Mouse (Mus musculus) kidney, postnatal 25 days (tissue): ENCODE results near the gene Gars.

Experiments
- DNase-seq, 2 experiments: peaks; one replicate each; pipeline ENCODE4 v3.0.0; 2021; ENCODE audit warnings: mixed read lengths in 2 of 2

Gene Gars

DNA sequence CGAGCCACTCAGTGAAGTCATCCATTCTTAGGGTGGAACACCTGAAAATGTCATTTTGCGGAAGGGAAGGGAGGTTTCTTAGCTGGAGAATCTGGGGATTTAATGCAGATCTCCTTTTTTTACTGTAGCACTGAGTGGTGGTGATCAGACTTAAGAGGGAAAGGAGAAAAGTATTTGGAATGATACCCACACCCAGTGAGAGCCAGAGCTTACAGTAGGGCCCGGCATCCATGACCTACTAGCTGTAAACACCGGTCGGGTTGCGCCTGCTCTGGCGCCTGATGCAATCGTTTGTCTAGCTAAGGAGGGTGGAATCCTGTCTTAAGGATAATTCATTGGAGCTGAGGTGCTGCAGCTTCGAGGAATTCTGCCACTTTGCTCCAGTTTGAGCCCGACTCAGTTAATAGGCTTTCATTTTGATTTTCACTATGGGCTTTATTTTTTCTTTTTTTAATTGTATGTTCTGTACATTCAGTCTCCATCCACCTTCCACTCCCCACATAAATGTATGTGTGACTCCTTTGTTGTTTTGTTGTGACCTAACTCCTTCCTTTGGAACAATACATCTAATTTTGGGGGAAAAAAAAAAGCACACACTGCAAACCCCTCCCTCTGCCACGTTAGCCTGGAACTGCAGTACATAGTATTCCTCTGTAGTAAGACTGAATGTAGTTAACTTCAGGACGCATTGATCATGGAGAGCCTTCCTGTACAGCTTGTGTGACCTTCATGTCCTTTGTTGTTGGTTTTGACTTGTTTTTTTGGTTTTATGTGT, 1.1 kb downstream of the Gars start:
- peak in 1 of 2 experiments; percentile 41 for DNase-seq

DNA sequence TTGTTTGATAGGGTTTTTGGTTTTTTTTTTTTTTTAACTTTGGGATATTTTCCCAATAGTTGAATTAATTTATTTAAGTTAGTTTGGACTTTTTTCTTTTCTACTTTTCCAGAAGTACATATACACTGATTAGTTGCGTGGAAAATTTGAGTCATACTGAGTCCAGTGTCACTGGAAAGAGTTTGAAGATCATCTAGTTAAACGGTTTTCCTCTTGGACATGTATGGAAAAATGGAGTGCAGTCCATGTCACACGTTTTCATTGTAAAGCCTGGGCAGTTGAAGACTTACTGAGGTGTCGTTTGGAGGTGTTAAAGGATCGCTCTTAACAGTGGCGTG, 1.6 kb downstream of the Gars start:
- DNase-seq, result no peak

GRCm38 (mm10) chr6:55040031-55040430, 2.2 kb downstream of the Gars start:
- DNase-seq, result no peak

DNA sequence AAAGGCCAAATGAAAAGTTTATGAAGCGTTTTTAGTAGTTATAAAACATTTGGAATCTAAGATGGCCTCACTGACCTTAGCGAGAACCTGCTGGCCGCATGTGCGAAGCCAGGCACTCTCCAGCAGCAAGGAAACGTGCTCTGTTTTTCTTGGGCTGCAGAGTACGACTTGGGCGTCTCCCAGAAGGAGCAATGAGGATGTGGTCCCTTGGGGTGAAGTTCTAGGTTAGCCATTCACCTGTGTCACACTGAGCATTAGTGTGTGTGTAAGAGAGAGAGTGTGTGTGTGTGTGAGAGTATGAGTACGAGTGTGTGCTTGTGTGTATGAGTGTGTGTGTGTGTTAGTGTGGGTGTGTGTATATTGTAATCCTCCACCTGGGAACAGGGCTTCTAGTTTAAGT, 5.4 kb downstream of the Gars start:
- no peak for DNase-seq

DNA sequence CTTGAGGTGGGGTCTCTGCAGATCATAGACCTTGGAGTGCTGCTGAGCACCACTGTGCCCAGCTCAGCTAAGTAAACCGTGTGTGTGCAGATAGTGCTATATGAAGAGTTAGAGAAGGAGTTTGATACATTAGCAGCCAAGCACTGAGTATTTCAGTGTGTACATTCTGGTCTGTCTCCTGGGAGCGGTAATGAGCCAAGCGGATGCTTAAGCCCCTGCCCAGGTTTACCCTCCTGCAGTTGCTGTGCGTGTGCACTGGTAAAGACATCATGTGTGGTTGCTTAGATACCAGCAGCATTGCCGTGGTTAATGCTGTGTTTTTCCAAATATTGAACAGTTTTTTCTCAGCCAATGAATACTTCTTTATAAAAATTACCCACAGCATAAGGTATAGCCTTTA, 6.7 kb downstream of the Gars start:
- DNase-seq, result no peak

DNA sequence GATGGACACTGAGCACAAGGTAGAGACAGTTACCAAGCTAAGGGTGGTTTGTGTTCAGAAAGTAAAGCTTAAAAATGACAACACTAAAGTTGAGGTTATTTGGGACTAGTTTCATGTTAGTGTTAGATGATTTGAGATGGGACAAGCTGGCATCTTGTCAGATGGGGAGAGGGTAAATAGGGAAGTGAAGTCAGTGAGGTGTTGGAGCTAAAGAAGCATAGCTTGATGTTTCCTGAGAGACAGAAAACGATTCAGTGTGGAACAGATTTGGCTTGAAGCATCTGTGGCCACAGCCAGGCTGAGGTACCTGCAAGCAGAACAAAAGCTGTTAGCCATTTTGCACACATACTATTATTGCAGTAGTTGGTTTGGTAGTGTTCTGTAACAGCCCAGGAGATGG, 7.5 kb downstream of the Gars start:
- DNase-seq, result no peak

- no peak for DNase-seq
These were observed 11.4 kb downstream of the Gars start for GRCm38 (mm10) chr6:55049186-55049585.

- no peak for DNase-seq
These were observed 16.7 kb downstream of the Gars start for GRCm38 (mm10) chr6:55054491-55054890.

- no peak for DNase-seq
These were observed 19.6 kb downstream of the Gars start for GRCm38 (mm10) chr6:55057427-55057826.

- DNase-seq, result no peak
These were observed 22.5 kb downstream of the Gars start for GRCm38 (mm10) chr6:55060241-55060825.

DNA sequence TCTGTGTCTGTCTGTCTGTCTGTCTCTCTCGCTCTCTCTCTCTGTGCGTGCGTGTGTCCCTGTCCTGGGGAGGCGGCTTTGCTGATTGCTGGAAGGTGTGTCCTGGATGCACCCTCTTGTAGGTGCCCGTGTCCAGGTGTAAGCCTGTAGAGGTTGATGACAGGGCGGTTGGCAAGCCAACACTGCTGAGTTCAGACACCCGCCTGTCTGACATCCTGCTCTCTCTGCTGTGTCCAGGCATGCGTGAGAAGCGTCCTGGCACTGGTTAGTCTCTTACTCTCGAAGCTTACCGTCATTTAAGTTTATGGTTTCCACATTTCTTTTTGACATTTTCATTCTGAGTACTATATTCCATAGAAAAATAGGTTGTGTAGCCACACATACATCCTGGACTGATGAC, 23.5 kb downstream of the Gars start:
- DNase-seq, result no peak

- DNase-seq, result no peak
These were observed 24.4 kb downstream of the Gars start for GRCm38 (mm10) chr6:55062200-55062599.

GRCm38 (mm10) chr6:55063793-55064476, 26.1 kb downstream of the Gars start:
- DNase-seq, result no peak

GRCm38 (mm10) chr6:55064477-55064827, 26.6 kb downstream of the Gars start:
- DNase-seq, result no peak

- no peak for DNase-seq
These were observed 28.1 kb downstream of the Gars start for GRCm38 (mm10) chr6:55065903-55066302.

- DNase-seq, result no peak
These were observed 38.9 kb downstream of the Gars start for GRCm38 (mm10) chr6:55076561-55077255.

GRCm38 (mm10) chr6:55081379-55081778, 43.6 kb downstream of the Gars start:
- no peak for DNase-seq

GRCm38 (mm10) chr6:55082261-55083051, 44.6 kb downstream of the Gars start:
- no peak for DNase-seq

DNA sequence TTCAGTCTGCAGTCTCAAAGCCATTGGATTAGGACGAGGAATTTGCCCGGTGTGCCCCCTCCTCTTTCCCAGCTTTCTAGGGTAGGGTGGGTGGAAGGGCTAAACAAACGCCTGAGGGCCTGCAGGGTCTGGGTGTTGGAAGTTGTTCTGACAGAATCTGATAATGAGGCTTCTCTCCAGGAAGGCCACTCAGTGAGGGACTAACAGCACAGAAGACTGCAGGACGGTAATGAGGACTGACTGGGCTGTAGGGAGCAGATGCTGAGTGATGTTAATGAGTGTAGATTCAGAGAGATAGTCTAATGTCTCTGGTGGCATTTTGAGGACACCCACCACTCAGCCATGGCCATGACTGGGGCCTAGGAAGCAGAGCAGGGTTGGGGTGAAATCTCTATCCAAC, 49.5 kb downstream of the Gars start:
- DNase-seq, result no peak

DNA sequence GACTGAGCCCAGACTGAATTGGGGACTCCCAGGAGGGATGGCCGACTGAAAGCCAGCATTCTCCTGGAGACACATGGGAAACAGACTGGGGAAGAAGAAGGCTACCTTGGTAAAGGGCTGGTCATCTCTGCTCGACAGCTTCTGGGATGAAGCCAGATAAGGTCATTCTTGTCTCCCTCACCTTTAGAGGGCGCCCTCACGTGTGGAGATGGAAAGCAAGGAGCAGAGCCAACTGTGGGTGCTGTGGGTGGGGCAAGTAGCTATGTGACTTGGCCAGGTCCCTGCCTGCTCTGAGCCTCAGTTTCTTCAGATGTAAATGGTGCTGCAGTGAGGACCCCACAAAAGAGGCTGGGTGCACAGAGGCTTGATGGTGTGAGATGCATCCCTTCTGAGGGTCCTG, 52.8 kb downstream of the Gars start:
- peak in 1 of 2 experiments; percentile 10 for DNase-seq

DNA sequence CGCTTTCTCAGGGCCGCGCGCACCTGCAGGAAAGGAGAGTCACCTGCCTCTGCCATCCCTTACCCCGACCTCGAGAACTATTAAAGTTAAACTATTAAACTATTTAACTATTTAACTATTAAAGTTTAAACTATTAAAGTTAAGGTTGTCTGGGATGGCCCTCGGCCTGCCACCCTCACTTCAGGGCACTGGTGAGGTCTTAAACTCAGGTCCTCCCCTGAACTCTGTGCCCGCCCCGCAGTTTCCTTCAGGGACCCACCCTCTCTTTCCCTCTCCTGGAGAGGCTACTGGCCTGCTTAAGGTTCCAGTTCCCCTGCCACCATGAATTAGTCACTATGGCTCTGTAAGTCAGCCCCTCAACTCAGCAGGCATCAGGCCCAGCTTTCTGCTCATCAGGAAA, 53.6 kb downstream of the Gars start:
- DNase-seq, result peak in 1 of 2 experiments; percentile 10

DNA sequence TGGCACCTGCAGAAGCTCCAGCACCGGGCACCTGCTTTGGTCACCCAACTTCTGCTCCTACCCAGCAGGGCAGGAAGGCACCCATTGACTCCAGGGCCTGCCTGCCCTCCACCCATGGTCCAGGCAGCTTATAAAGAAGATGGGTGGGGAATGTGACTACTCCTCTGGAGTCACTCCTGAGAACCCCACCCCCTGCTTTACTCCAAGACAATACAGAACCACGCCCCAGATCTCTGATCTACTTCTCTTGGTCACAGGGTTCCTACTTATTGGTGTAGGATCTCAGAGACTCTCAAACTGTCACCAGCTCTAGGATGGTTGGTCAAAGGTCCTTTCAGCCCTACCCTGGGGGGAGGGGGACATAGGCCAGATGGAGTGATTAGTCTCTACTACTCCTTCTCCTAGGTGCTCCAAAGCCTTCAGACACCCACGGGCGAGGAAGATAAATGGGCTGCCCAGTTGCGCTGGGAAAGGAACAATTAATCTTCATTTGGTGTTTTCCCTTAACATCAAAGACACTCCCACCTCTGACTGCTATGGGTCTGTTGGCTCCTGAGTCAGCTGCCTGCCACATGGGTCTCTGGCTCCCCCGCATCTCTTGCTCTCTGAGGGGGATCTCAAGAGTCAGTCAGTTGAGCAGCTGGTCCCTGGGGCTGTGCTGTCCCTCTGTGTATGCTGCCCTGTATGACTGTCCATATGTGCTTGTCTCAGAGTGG, 55.8 kb downstream of the Gars start:
- no peak for DNase-seq
